Mouse (Mus musculus): ENCODE results near the gene Arsb.

DNA sequence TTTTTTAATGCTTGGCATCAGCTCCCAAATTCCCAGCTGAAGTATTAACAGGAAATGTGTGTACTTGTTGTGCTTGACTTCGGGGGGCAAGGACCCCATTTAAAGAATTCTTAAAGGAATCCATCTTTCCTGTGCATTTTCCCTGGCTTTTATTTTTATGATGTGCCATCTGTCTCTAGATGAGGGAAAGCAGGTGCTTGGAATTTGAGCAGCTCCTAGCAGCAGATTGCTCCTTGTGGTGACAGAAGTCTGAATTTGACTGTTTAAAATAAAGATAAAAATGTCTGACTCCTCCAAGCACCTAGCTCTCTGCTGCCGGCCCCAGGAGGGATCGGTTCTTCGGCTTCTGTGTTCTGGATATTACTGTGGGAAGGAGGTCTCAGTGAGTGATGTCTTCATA is 49.5 kb upstream of the Arsb start:
- TF ChIP-seq CTCF (IDR thresholded peaks at IDR 0.05; ENCODE audit: low read depth, low read length) (no peak), GATA1 (IDR thresholded peaks at IDR 0.05; ENCODE audit: borderline replicate concordance, low read length) (no peak)

Measured in G1E (cell line).